Mouse (Mus musculus) layer of hippocampus, adult 2 months (tissue): ENCODE measurements around the gene Zc3h15. TPM values are rescaled to one million over a fixed set of nuclear protein-coding genes. Genes with fewer than 3 reads are reported as not detected.

Experiments used
- DNase-seq, 2 experiments: peaks; one replicate each; pipeline ENCODE4 v3.0.0; 2022; ENCODE audit warnings: low spot score in 2 of 2
- H3K27ac ChIP-seq: fragments of 200-600 bp; 2 replicates; pipeline ENCODE4 v1.8.1; 2022
- H3K4me3 ChIP-seq: fragments of 200-600 bp; 2 replicates; pipeline ENCODE4 v1.8.1; 2022; ENCODE audit warnings: mild to moderate bottlenecking
- CTCF ChIP-seq: fragments of 200-600 bp; conservative IDR thresholded peaks from 2 replicates; pipeline ENCODE4 v1.8.1; 2022; ENCODE audit warnings: antibody characterized with exemption, mild to moderate bottlenecking, moderate library complexity
- total RNA-seq, 2 experiments: library from RNA; stranded (reverse); gene quantifications; 2 replicates each; pipeline ENCODE4 v1.2.3; 2021

Gene Zc3h15
- total RNA-seq, 2 experiments from 2014 or later: 131 to 134 TPM

DNA sequence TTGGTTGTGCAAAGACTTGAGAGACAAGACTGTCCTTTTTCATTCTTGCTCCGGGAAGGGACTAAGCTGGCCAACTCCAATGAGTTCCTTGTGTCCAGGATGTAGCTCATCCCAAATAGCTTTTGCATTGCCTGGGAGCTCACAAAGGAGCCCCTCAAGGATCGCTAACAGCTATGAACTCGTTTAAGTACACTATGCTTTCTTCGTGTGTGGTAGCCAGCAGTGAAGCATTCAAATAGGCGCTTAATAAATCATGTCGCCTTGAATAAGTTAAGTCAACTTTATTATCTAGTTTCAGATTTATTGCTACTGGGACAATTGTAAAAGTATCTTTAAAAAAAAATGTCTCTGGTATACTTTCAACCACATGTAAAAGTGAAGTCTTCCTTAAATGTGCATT, 37.5 kb downstream of the Zc3h15 start:
- no peak overlapping the region for H3K27ac ChIP-seq
- no peak overlapping the region for H3K4me3 ChIP-seq
- TF ChIP-seq CTCF: no peak
- DNase-seq: no peak

DNA sequence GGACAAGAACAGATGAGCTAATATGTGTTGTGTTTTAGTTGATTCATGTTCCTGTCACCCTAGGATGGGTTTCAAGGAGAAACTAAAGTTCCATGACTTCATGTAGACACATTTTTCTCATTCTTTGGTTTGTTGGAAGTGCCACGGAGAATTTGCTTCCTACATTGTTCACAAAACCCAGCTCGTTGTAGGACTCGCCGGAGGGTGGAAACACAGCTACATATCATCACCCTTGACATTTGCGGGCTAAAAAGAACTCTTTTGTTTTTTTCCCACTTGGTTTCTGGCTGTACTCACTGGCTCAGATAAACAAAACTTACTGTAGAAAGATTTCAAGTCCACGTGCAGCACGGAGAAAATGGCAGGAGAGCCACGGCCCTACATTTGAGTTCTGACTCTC, 38.0 kb downstream of the Zc3h15 start:
- no peak for DNase-seq
- TF ChIP-seq CTCF: no peak
- H3K27ac ChIP-seq: no peak overlapping the region
- H3K4me3 ChIP-seq: no peak overlapping the region

DNA sequence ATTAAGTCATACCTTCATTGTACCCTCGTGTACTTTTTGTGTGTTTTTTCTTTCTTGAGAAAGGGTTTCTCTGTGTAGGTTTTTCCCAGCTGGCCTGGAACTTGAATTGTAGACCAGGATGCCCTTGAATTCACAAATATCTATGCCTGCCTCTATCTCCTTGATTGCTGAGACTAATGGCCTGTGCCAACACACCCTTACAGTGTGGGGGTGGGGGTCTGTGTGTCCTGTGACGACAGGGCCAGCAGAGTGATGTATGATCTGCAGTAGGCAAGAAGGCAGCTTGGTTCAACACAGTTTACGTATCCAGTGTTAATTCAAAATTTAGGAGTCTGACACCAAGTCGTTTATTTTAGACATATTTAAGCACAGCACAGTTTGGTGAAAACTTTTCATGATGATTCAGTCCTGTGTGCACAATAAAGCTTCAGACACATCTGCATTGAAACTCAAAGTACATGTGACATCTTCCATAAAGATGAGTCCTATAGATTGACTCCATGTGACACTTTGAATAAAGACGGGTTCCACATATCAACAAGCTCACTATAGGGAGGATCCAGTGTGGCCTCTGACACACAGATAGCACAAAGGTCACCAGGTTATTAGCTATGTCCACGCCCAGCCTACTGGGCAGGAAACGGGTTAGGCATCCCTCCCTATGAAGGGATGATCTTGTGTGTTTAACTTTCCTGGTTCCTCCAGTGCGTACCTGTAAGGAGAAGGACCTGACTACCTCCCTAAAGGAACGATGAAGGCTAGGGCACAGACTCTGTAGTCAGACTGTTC, 39.7 kb downstream of the Zc3h15 start:
- no peak for DNase-seq
- Histone ChIP-seq H3K27ac (no peak overlapping the region), H3K4me3 (no peak overlapping the region)
- TF ChIP-seq CTCF: no peak

DNA sequence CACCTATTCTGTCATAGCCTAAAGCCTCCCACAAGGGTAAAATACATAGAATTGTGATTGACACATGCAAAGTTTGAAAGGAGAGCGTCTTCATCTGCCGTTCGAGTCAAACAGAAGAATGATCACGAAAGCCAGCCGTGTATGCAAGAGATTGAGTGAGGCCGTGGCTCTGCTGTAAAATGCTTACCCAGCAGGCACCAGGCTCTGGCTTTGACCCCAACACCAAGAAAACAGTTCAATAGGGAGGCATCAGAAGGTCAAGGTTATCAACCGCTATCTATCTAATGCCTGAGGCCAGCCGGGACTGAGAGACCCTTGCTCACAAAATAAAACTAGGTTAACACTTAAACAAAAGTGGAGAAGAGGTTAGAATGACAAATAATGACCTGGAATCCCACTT, 40.5 kb downstream of the Zc3h15 start:
- Histone ChIP-seq H3K27ac (no peak overlapping the region), H3K4me3 (no peak overlapping the region)
- no peak for DNase-seq
- no peak for TF ChIP-seq CTCF

DNA sequence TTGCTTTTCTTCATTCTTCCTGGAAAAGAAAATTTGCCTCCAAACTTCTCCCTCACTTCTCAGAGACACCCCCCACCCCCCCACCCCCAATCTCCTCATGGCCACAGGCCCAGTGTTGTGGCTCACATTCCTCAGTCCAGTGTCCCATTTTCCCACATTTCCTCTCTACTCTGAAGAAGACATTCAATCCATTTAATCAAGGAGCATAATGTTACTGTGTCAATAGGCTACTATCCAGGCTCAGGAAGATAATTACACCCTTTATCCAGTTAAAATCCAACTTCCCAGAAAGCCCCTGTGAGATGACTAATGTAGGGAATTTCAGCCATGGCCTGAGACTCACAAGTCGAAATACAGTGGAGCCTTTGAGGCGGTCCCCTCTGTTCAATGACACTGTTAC, 46.1 kb downstream of the Zc3h15 start:
- no peak for TF ChIP-seq CTCF

DNA sequence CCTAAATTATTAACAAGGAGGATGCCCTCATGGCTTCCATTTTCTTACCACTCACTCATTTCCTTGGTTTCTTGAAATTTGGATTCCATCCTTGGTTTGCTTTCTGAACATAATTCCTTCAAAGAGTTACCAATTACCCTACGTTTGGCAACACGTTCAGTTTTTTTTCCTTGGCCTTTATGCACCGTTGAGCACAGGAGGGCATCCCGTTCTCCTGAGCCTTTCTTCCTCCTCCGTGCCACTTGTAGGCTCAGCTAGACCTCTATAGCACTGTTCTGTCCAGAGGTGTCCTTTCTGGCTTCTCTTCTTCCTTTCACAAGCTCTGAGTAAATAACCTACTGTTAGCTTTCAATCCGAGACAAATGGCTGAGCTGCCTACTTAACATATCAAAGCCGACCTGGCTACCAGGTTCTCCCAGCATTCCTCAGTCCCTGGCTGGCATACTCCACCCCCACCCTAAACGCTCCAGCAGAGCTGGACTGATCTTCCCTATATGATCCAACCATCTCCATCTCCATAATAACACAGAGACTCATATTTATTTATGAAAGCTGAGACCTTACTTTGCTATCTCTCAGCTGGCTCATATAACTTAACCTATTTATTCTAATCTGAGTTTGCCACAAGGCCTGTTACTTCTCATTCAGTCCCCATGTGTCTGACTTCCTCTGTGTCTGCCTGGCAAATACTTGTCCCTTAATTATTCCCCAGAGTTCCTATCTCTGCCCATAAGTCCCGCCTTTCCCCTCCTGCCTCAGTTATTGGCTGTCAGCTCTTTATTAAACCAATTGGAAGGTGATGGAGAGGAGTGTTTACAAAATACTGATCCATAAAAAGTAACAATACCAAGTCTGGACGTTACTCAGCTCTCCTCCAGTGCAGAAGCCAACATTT, 48.7 kb downstream of the Zc3h15 start:
- no peak overlapping the region for H3K27ac ChIP-seq
- no peak for TF ChIP-seq CTCF
- H3K4me3 ChIP-seq: no peak overlapping the region
- no peak for DNase-seq

More for the DNA sequence above, 46.1 kb downstream of the Zc3h15 start:
- H3K4me3 ChIP-seq: no peak overlapping the region
- no peak for DNase-seq
- no peak overlapping the region for H3K27ac ChIP-seq

DNA sequence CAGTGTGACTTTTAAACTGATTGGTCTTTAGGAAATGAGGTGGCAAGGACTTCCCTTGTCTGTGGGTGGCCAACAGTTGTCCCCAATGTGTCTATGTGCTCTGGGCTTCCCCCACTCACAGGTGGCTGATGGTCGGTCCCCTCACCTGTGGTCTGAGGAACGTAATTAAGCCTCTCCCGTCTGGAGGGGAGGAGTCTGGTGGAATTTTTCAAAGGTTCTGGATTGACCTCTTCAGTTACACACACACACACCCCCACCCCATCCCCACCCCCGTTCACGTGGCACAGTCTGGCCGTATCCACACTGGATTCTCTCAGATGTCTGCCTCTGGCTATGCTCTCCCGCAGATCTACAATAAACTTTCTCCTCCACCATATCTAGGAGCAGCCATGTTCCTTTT, 49.8 kb downstream of the Zc3h15 start:
- DNase-seq: no peak
- no peak overlapping the region for H3K27ac ChIP-seq
- no peak for TF ChIP-seq CTCF
- no peak overlapping the region for H3K4me3 ChIP-seq

DNA sequence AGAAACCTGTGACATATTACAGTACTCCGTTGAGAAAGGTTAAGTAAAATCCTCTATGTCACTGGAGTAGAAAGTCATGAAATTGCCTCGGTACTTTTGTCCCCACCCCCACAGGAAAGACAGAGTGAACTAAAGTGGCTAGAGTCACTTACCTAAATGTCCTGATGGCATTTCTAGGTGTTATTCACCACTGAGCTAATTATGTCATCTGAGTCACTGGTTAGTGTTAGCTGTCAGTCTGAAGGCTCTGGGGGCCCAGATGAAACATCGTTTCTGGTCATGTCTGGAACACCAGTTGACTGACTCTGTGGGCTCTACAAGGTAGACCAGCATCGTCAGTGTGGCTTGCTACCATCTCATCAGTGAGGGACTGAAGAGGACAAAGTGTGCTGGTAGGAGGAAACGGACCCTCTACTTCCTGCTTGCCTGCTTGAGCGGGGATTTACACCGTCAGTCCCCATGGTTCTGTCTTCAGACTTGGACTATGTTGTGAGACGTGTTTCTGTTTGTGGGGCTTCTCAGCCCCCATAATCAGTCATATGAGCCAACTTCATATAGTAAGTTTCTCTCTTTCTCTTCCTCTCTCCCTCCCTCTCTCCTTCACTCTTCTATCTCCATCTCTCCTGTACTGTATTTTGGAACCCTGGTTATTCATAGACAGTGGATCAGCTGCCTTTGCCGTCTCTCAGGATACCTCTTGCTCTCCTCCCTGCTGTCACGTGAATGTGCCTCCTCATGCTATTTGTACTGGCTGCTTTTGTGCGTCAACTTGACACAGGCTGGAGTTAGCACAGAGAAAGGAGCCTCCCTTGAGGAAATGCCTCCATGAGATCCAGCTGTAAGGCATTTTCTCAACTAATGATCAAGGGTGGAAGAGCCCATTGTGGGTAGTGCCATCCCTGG, 51.4 kb downstream of the Zc3h15 start:
- DNase-seq: no peak
- H3K4me3 ChIP-seq: no peak overlapping the region

DNA sequence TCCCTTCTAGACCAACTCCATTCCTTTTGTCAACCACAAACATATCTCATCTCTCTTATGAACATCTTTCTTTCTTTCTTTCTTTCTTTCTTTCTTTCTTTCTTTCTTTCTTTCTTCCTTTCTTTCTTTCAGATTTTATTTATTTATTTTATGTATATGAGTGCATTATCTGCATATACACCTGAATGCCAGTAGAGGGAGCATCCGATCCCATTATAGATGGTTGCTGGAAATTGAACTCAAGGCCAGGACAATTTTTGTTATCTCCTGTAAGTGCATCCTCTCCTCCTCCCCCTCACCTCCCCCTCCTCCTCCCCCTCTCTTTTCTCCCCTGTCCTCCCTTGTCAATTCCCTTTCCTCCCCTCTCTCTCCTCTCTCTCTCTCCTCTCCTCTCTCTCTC, 54.2 kb downstream of the Zc3h15 start:
- TF ChIP-seq CTCF: peak; percentile 53

More for the DNA sequence above, 51.4 kb downstream of the Zc3h15 start:
- H3K27ac ChIP-seq: no peak overlapping the region
- no peak for TF ChIP-seq CTCF

DNA sequence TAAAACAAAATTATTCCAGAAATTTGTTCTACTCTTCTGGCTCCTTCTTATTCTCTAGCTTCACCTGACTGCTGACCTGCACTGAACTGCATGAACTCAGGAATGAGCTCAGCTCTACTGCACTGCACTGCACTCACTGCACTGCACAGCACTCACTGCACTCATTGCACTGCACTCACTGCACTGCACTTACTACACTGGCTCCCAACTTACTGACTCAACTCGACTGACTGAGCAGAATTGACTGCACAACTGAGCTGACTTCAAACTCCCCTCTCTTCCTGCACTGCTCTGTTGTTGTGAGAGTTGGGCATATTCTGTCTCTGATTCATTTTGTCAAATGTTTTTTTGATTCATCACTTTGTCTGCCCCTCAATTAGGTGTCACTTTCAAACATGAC, 55.1 kb downstream of the Zc3h15 start:
- no peak for TF ChIP-seq CTCF
- no peak overlapping the region for H3K27ac ChIP-seq
- no peak overlapping the region for H3K4me3 ChIP-seq
- DNase-seq: no peak

More for the DNA sequence above, 54.2 kb downstream of the Zc3h15 start:
- DNase-seq: no peak
- H3K27ac ChIP-seq: no peak overlapping the region
- H3K4me3 ChIP-seq: no peak overlapping the region

DNA sequence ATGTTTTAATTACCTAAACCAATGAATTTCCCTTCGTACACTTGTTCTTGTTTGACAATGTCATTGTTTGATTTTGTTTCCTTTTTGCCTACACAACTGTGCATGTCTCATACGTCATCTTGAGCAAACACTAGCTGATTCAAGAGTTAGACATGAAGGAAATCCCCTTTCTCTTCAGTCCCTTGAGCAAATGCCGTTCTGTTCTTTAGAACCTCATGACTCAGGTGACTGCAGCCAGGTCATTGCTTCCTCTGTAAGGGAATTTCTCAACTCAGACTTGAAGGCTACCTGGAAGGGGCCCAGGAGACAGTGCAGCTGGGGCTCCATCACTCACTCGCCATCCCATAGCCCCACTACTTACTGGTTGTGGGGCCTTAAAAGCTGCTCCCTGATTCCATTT, 56.4 kb downstream of the Zc3h15 start:
- Histone ChIP-seq H3K4me3 (no peak overlapping the region), H3K27ac (no peak overlapping the region)
- TF ChIP-seq CTCF: no peak
- no peak for DNase-seq

DNA sequence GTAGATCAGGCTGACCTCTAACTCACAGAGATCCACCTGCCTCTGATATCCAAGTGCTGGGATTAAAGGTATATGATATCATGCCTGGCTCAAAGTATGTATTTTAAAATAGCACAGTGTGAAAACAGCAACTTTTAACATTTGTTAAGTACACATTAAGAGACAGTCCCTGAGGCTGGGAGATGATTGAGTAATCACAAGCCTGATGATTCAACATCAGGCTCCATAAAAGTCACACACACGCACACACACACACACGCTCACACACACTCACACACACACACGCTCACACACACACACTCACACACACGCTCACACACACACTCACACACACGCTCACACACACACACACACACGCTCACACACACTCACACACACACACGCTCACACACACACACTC, 58.2 kb downstream of the Zc3h15 start:
- no peak for TF ChIP-seq CTCF
- DNase-seq: no peak
- no peak overlapping the region for H3K27ac ChIP-seq

More for the DNA sequence above, 58.2 kb downstream of the Zc3h15 start:
- no peak overlapping the region for H3K4me3 ChIP-seq
